Mouse (Mus musculus) urinary bladder, postnatal 25 days (tissue): Measurements from ENCODE around the gene Ube2b.

ENCODE experiments used
- DNase-seq: peaks from one replicate; pipeline ENCODE4 v3.0.0; 2022; ENCODE audit warnings: low spot score

The Ube2b gene

GRCm38 (mm10) chr11:51967443-51968401 is 32.8 kb downstream of the Ube2b start, which contains the start of gene Cdkn2aipnl:
Cdkn2aipnl (plus strand) TSS chr11:51967661.
- peak; percentile 99 for DNase-seq

DNA sequence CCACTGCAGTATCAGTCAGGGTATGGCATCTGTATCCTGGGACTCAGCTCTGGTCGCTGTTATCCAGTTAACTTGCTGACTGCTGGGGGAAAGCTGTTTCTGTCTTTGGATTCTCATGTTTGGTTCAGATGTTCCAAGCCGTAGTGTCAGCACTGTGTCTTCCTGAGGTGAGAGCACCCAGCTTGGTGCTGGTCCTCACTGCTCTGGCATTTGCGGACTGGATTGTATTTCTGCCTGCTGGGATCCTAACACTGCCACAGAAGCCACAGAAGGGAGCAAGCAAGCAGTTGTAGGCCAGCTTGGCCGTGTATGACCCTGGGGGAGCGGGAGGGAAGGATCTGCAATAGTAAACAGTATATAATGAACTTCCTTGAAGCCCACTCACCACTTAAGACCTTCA is 33.9 kb downstream of the Ube2b start:
- DNase-seq, result no peak

GRCm38 (mm10) chr11:51962277-51962676 is 38.3 kb downstream of the Ube2b start:
- DNase-seq, result no peak

- no peak for DNase-seq
These were observed 38.8 kb downstream of the Ube2b start for GRCm38 (mm10) chr11:51961761-51962160.

DNA sequence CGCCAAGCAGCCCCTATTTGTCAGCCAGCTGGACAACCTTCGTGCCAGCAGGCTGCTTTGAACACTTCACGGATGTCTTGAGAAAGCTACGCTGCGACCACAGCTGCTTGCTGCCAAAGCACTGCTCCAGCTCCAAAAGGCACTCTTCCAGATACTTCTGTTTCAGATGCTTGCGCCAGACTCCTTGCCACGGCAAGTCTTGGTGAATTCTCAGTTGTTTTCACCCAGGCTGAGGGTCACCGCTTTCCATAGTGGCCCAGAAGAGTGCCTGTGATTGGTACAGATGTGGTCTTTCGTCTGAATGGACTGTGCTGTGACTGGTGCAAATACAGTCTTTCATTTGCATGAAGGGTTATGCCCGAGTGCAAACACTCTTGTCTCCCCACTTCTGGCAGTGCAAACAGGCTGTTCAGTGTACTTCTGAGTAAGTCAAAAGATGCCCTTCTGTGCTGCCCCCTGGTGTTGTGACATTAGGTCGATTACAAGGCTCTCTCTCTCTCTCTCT is 39.5 kb downstream of the Ube2b start:
- no peak for DNase-seq

DNA sequence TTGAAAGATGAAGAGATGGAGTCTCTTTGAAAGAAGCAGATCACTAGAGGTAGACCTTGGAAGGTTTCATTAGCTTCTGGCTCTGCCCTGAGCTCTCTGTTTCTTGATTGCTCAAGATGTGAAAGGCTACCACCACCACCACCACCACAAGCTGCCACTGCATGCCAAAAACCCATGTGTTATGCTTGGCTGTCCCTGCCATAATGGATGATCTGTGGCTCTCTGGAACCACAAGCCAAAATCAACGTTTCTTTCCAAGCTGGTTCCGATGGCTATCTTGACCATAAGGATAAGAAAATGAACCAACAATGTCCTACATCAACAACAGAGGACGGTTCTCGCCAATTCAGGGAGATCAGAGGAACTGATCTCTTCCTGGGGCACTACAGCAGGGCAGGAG is 40.5 kb downstream of the Ube2b start:
- DNase-seq, result no peak

DNA sequence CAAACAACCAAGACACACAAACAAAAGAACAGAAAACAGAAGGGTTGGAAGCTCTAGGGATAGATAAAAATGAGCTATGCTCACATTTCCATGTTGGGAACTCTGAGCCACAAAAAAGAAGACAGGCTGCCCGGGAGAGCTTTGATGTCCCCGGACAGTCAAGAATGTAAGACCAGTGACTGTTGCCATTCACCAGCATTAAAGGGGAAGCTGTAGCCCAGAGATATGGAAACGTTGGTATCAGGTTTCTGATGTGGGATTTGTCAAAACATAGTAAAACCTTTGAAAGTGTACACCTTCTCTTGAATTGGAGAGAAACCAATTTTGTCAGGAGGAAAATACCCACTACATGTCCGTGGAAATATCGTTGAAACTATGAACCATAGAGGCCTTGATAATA is 41.1 kb downstream of the Ube2b start:
- DNase-seq, result no peak

DNA sequence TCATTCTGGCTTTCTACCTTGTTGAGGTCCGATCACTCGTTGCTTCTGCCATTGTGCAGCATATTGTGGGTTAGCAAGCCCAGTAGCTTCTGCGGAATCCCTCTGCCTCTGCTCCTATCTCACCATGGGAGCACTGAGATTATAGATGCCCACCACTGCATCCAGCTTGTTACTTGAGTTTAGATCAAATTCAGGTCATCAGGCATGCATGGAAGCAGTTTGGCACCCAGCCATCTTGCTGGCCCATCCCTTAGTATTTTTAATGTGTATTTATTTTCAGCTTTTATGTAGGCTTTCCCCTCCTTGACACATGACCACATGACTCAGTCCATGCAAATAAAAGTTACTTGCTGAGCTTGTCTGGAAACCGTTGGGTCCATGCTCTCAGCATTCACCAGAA is 42.8 kb downstream of the Ube2b start:
- DNase-seq, result peak; percentile 26

GRCm38 (mm10) chr11:51956112-51956511 is 44.5 kb downstream of the Ube2b start:
- no peak for DNase-seq

- no peak for DNase-seq
These were observed 48.6 kb downstream of the Ube2b start for GRCm38 (mm10) chr11:51951861-51952420.

- no peak for DNase-seq
These were observed 50.6 kb downstream of the Ube2b start for GRCm38 (mm10) chr11:51949919-51950318.

GRCm38 (mm10) chr11:51949155-51949840 is 51.3 kb downstream of the Ube2b start:
- DNase-seq, result no peak

GRCm38 (mm10) chr11:51946144-51946543 is 54.4 kb downstream of the Ube2b start:
- no peak for DNase-seq

- no peak for DNase-seq
These were observed 55.0 kb downstream of the Ube2b start for GRCm38 (mm10) chr11:51945548-51945947.

DNA sequence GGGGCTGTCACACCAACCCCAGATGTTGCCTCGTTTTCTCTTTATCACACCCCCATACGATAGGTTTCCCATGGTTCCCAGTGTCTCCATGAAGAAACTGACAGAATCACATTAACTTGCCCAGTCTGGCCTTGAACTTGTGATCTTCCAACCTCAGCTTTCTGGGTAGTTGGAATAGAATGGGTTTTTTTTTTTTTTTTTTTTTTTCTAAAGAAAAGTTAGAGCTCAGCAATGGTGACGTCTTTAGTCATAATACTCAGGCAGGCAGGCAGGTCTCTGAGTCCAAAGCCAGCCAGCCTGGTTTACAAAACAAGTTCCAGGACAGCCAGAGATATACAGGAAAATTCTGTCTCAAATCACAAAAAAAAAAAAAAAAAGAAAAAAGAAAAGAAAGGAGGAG is 56.3 kb downstream of the Ube2b start:
- no peak for DNase-seq

- no peak for DNase-seq
These were observed 57.1 kb downstream of the Ube2b start for GRCm38 (mm10) chr11:51943500-51943841.

DNA sequence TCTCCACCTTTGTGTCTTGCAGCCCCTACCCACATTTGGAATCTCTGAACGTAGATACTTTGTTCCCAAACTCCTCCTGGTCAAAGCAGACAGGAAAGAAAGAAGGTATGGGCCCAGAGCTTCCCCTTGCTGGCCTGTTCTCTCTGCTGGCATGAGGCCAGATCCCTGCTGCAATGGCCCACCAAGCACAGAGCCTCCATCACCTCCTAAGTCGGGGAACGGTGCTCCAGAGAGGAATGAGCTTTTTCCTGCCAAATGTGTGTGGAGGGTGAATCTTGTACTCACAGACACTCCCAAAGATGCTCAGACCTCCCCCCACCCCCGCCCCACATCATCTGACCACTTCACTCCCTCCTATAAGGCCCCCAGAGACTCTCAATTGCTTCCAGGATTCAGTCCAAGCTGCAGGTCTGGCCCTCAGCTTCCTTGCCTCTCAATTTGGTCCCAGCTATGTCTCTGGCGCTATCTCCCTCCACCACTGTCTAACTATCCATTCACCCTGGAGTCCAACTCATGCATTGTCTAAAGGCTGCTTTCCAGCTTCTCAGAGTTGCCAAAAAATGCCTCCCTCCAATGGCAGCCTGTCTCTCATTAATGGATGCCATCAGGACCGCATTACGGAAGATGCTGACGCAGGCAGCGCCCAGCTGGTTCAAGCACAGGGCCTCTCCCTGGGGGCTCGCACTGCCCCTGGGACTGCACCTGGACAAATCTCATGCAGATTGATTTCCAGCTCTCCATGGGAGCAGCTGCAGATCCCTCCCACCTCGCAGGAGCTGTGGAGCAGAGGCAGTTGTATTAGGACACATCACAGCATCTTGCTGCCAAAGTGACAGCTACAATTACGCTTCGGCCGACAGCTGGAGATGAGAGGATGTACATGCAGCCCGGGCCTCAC is 57.7 kb downstream of the Ube2b start:
- no peak for DNase-seq

- peak; percentile 37 for DNase-seq
These were observed 60.0 kb downstream of the Ube2b start for GRCm38 (mm10) chr11:51940511-51940955.

- no peak for DNase-seq
These were observed 61.0 kb downstream of the Ube2b start for GRCm38 (mm10) chr11:51939590-51939955.

DNA sequence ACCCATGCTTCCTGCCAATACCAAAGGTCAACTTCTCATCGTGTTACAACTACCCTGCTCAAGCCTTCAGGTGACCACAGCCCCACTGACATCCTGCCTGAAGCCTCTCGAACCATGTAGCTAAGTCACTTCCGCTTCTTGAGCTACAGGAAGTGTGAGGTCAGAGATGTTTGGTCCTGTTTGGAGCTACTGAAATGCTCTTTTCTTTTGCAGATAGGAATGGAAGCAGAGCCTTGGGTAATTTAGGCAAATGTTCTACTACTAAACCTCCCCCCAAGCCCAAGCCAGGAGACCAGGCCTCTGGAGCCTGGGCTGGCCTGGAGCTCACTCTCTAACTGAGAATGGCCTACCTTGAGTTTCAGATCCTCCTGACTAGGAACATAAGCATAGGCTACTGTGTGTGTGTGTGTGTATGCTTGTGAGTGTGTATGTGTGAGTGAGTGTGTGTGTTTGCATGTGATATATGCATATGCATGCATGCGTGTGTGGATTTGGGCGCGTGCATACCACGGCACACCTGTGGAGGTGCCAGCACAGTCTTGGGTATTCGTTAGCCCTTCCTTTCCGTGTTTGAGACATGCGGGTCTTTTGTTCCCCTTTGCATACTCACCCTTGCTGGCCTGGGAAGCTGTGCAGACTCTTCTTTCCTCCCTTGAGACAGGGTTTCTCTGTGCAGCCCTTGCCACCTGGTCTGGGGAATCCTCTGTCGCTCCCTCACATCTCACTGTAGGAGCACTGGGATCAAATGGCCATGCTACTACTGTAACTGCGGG is 61.6 kb downstream of the Ube2b start:
- DNase-seq, result no peak

DNA sequence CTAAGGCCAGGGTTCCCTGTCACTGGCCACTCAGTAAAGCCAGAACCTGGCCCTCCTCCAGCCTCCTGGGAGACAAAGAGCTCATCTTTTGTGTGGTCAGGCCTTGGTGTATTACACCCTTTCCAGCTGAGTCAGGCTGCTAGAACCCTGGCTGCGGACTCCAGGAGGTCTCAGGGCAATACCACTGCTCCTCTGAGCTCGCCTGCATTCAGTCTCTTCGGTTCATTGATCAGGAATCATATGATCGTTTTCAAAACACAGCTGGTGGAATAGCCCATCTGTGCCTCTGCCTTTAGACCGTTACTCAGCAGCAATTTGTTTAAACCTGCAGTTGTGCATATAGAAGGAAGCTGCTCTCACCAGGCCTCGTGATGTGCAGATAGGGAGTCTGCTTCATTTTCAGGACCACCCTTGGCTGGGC is 63.2 kb downstream of the Ube2b start:
- DNase-seq, result no peak
